10 mouse cellular contexts compared by ENCODE assay signal in the genomic region with DNA sequence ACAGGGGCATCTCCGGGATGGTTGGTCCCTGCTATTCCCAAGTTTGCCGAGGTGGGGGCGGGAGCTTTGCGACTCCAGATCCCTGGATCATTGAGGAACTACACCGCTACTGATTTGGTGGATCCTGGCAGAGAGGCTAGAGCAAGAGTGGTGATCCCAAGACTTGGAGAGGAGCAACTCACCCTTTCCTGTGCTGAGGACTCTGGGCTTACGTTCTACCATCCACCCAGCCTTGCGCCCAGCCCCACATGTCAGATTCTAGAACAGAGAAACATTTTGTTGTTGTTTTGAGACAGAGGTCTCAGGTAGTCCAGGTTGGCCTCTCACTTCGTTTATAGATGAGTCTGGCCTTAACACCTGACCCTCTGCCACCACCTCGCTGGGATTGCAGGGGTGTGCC. TPM values are rescaled to one million over a fixed set of nuclear protein-coding genes. Genes with fewer than 3 reads are reported as not detected.
DNase-seq lines count a peak whose midpoint lies in the region; ATAC-seq lines count a peak whose summit lies in the region.
"Had no signal": no experiment of that assay in that cellular context is flagged by ENCODE, and none has a peak within 500 bp of the region (broad histone marks: within the 10 kb centered on the region; RNA-seq: fewer than 3 reads in every experiment).

No protein-coding gene starts in this region.

- no peaks in the 10 kb centered on the region for H3K9me3 ChIP-seq in erythroblast, embryonic 14.5 days (ENCODE audit: control insufficient read depth, low read length)
- peaks cover 8% of the 10 kb centered on the region; the same call in 1 of the 2 replicates for H3K9me3 ChIP-seq in limb, embryonic 12.5 days
- H3K9me3 ChIP-seq in stomach, embryonic 15.5 days: no peaks in the 10 kb centered on the region

- H3K27me3 ChIP-seq in erythroblast, embryonic 14.5 days (ENCODE audit: control insufficient read depth): peaks cover 12% of the 10 kb centered on the region
- peaks cover 49% of the 10 kb centered on the region for H3K27me3 ChIP-seq in limb, embryonic 12.5 days
- no peaks in the 10 kb centered on the region for H3K27me3 ChIP-seq in stomach, embryonic 15.5 days (replicated peaks)

- peak; percentile 27 to 30 for DNase-seq in spleen, postnatal 36 days (ENCODE audit: low spot score in 2 of 2)
- DNase-seq in spleen, postnatal 14 days (ENCODE audit: low spot score in 2 of 2): no peak
- no peak for DNase-seq in layer of hippocampus, adult 8-10 months (ENCODE audit: low spot score in 2 of 2)
- no peak for DNase-seq in kidney, adult 11 months

- H3K36me3 ChIP-seq in erythroblast, embryonic 14.5 days (ENCODE audit: control insufficient read depth): peaks cover 14% of the 10 kb centered on the region
- H3K36me3 ChIP-seq in limb, embryonic 12.5 days: peaks cover 8% of the 10 kb centered on the region; the same call in 1 of the 2 replicates
- no peaks in the 10 kb centered on the region for H3K36me3 ChIP-seq in stomach, embryonic 15.5 days

- H3K4me2 ChIP-seq in limb, embryonic 12.5 days: peak overlapping the region; percentile 90
- H3K4me2 ChIP-seq in stomach, embryonic 15.5 days: peak overlapping the region; percentile 99

- H3K27ac ChIP-seq in limb, embryonic 12.5 days: 0 out of 2 replicates have a peak overlapping the region, but pooled peaks have one; percentile 23
- peak overlapping the region; percentile 31; the same call in 1 of the 2 replicates for H3K27ac ChIP-seq in stomach, embryonic 15.5 days

- H3K9ac ChIP-seq in limb, embryonic 12.5 days (replicated peaks): peak overlapping the region; percentile 53
- peak overlapping the region; percentile 26; the same call in 1 of the 2 replicates for H3K9ac ChIP-seq in stomach, embryonic 15.5 days

- no peak for ATAC-seq in erythroblast, adult 5-6 weeks (replicated peaks; ENCODE audit: low FRiP score, poor library complexity, severe bottlenecking)
- ATAC-seq in limb, embryonic 12.5 days (ENCODE audit: insufficient number of reproducible peaks, insufficient read depth, low FRiP score, low TSS enrichment, low read depth): no peak
- no peak for ATAC-seq in stomach, embryonic 15.5 days (ENCODE audit: insufficient read depth, low FRiP score, low read depth)

- peaks cover 27% of the 10 kb centered on the region for H3K4me1 ChIP-seq in erythroblast, embryonic 14.5 days (ENCODE audit: control insufficient read depth)
- H3K4me1 ChIP-seq in limb, embryonic 12.5 days (replicated peaks): peaks cover 17% of the 10 kb centered on the region; the same call in 1 of the 2 replicates
- H3K4me1 ChIP-seq in stomach, embryonic 15.5 days: peaks cover 12% of the 10 kb centered on the region; the same call in 1 of the 2 replicates

- H3K4me3 ChIP-seq in erythroblast, embryonic 14.5 days (replicated peaks): peak overlapping the region; percentile 63
- H3K4me3 ChIP-seq in limb, embryonic 12.5 days (replicated peaks): peak overlapping the region; percentile 57
- peak overlapping the region; percentile 59 for H3K4me3 ChIP-seq in stomach, embryonic 15.5 days (replicated peaks)

- WGBS in limb, embryonic 12.5 days: 16% methylated on average over 9 of the region's 9 CpGs
- 9% methylated on average over 9 of the region's 9 CpGs for WGBS in stomach, embryonic 15.5 days

RNA-seq across cellular contexts. Expression of a gene that starts 1.0 kb away (rescaled TPM):
- polyA plus RNA-seq in erythroblast, embryonic 14.5 days (2012): 0.23 and 0.30 TPM in 2 replicates
- total RNA-seq in erythroblast, adult 5-6 weeks (2015; ENCODE audit: low replicate concordance): 2.1 and 5.0 TPM in 2 replicates
- 0.14 and 3.6 TPM in 2 replicates for total RNA-seq in erythroblast, adult 5-6 weeks (2017; ENCODE audit: low replicate concordance)
- 1.2 and 1.3 TPM in 2 replicates for polyA plus RNA-seq in limb, embryonic 12.5 days (2016; fragmentation: Nextera tagmentation; extraction: Ambion mirVana)
- polyA plus RNA-seq in stomach, embryonic 15.5 days (2015; fragmentation: Nextera tagmentation; extraction: Ambion mirVana): 2.5 and 2.6 TPM in 2 replicates
- total RNA-seq in layer of hippocampus, adult 8-10 months (2022): 1 to 10 TPM; 2.8 to 4.1 (median 3.2) TPM

RNA-seq across cellular contexts. Expression of a gene that starts 2.9 kb away (rescaled TPM):
- not detected in 2 replicates for polyA plus RNA-seq in erythroblast, embryonic 14.5 days (2012)
- total RNA-seq in erythroblast, adult 5-6 weeks (2015; ENCODE audit: low replicate concordance): 14.2 and 29.0 TPM in 2 replicates
- 2.6 and 13.9 TPM in 2 replicates for total RNA-seq in erythroblast, adult 5-6 weeks (2017; ENCODE audit: low replicate concordance)
- 0.77 TPM in 1 of 2 replicates, not detected in the other for polyA plus RNA-seq in limb, embryonic 12.5 days (2016; fragmentation: Nextera tagmentation; extraction: Ambion mirVana)
- polyA plus RNA-seq in stomach, embryonic 15.5 days (2015; fragmentation: Nextera tagmentation; extraction: Ambion mirVana): 1.4 and 2.0 TPM in 2 replicates
- 1 to 10 TPM in 3 of 4 experiments, not detected in 1; 1.8 to 3.3 (median 2.3) TPM for total RNA-seq in layer of hippocampus, adult 8-10 months (2022)
- total RNA-seq: layer of hippocampus, postnatal 14 days had no signal
- polyA plus RNA-seq: C2C12 had no signal

RNA-seq across cellular contexts. Expression of a gene that starts 9.0 kb away (rescaled TPM):
- 0.91 and 1.6 TPM in 2 replicates for polyA plus RNA-seq in erythroblast, embryonic 14.5 days (2012)
- total RNA-seq in erythroblast, adult 5-6 weeks (2015; ENCODE audit: low replicate concordance): 315 and 361 TPM in 2 replicates
- total RNA-seq in erythroblast, adult 5-6 weeks (2017; ENCODE audit: low replicate concordance): 122 and 140 TPM in 2 replicates
- 14.1 and 19.6 TPM in 2 replicates for polyA plus RNA-seq in limb, embryonic 12.5 days (2016; fragmentation: Nextera tagmentation; extraction: Ambion mirVana)
- 71.6 and 84.5 TPM in 2 replicates for polyA plus RNA-seq in stomach, embryonic 15.5 days (2015; fragmentation: Nextera tagmentation; extraction: Ambion mirVana)
- 100 to 1,000 TPM in 2 of 4 experiments, 10 to 100 TPM in 2; 24.9 to 572 (median 243) TPM for total RNA-seq in layer of hippocampus, adult 8-10 months (2022)
- polyA plus RNA-seq: C2C12 had no signal

RNA-seq across cellular contexts. Expression of a gene that starts 22.8 kb away (rescaled TPM):
- polyA plus RNA-seq in erythroblast, embryonic 14.5 days (2012): 0.13 and 0.33 TPM in 2 replicates
- not detected in 2 replicates for total RNA-seq in erythroblast, adult 5-6 weeks (2015; ENCODE audit: low replicate concordance)
- total RNA-seq in erythroblast, adult 5-6 weeks (2017; ENCODE audit: low replicate concordance): not detected in 2 replicates
- 32.5 and 33.9 TPM in 2 replicates for polyA plus RNA-seq in limb, embryonic 12.5 days (2016; fragmentation: Nextera tagmentation; extraction: Ambion mirVana)
- 38.6 and 46.5 TPM in 2 replicates for polyA plus RNA-seq in stomach, embryonic 15.5 days (2015; fragmentation: Nextera tagmentation; extraction: Ambion mirVana)
- total RNA-seq in layer of hippocampus, adult 8-10 months (2022): 1,000 to 10,000 TPM; 1,209 to 1,263 (median 1,238) TPM

RNA-seq across cellular contexts. Expression of a gene that starts 34.9 kb away (rescaled TPM):
- 0.02 and 0.05 TPM in 2 replicates for polyA plus RNA-seq in erythroblast, embryonic 14.5 days (2012)
- not detected in 2 replicates for total RNA-seq in erythroblast, adult 5-6 weeks (2015; ENCODE audit: low replicate concordance)
- not detected in 2 replicates for total RNA-seq in erythroblast, adult 5-6 weeks (2017; ENCODE audit: low replicate concordance)
- polyA plus RNA-seq in limb, embryonic 12.5 days (2016; fragmentation: Nextera tagmentation; extraction: Ambion mirVana): 0.29 and 0.65 TPM in 2 replicates
- polyA plus RNA-seq in stomach, embryonic 15.5 days (2015; fragmentation: Nextera tagmentation; extraction: Ambion mirVana): 4.7 and 6.0 TPM in 2 replicates
- total RNA-seq in layer of hippocampus, adult 8-10 months (2022): 10 to 100 TPM in 3 of 4 experiments, 1 to 10 TPM in 1; 9.6 to 13.7 (median 11.2) TPM
- polyA plus RNA-seq: C2C12 had no signal

Comparison
In these comparisons a context has a peak if more than half of its experiments do, and no peak if none do; other contexts are left out.
1. DNase-seq: peak in spleen, postnatal 36 days (2 of 2); none in spleen, postnatal 14 days (0 of 2), layer of hippocampus, adult 8-10 months (0 of 2) and kidney, adult 11 months (single experiment).
2. Peak in every context shown above with its lines, with median percentiles within 50 percentile points of each other: H3K4me3 ChIP-seq.